Comparison of ENCODE assay signal across 7 mouse cellular contexts in genomic region chr11:60703131-60703530, GRCm38 (mm10). TPM values are rescaled to one million over a fixed set of nuclear protein-coding genes. Genes with fewer than 3 reads are reported as not detected.
DNase-seq lines count a peak whose midpoint lies in the region; ATAC-seq and TF ChIP-seq lines count a peak whose summit lies in the region.

No protein-coding gene starts in this region.

- no peaks in the 10 kb centered on the region for H3K79me2 ChIP-seq in CH12.LX (replicated peaks; ENCODE audit: control insufficient read depth, extremely low read depth, insufficient read depth, poor library complexity, severe bottlenecking)

- H3K4me3 ChIP-seq in CH12.LX (replicated peaks in 1 of 3; ENCODE audit: low read depth in 2 of 3, low read length in 2 of 3, poor library complexity in 1 of 3), result peak overlapping the region in 1 of 3 experiments; percentile 12
- H3K4me3 ChIP-seq in forebrain, embryonic 15.5 days, result 0 out of 2 replicates have a peak overlapping the region, but pooled peaks have one; percentile 1

- H3K9me3 ChIP-seq in CH12.LX (replicated peaks; ENCODE audit: low read length), result no peaks in the 10 kb centered on the region
- H3K9me3 ChIP-seq in forebrain, embryonic 15.5 days, result no peaks in the 10 kb centered on the region

- no peak overlapping the region for H3K4me2 ChIP-seq in CH12.LX (ENCODE audit: insufficient read depth, low read depth, poor library complexity, severe bottlenecking)
- H3K4me2 ChIP-seq in forebrain, embryonic 15.5 days (replicated peaks), result no peak overlapping the region

- WGBS in forebrain, embryonic 15.5 days, result 18% methylated on average over 4 of the region's 4 CpGs

- peaks cover 20 to 56% of the 10 kb centered on the region in 2 experiments for H3K4me1 ChIP-seq in CH12.LX (ENCODE audit: control insufficient read depth in 1 of 2, insufficient read depth in 2 of 2)
- peaks cover 42% of the 10 kb centered on the region for H3K4me1 ChIP-seq in forebrain, embryonic 15.5 days

- ATAC-seq in forebrain, embryonic 15.5 days (replicated peaks), result no peak

- H3K27ac ChIP-seq in CH12.LX (ENCODE audit: insufficient read depth, low read depth), result no peak overlapping the region
- H3K27ac ChIP-seq in forebrain, embryonic 15.5 days (replicated peaks), result no peak overlapping the region

- peak; percentile 34 for TF ChIP-seq RAD21 in CH12.LX (IDR thresholded peaks at IDR 0.05; ENCODE audit: low read depth, low read length)

- TF ChIP-seq POLR2A in CH12.LX (IDR thresholded peaks at IDR 0.05; ENCODE audit: low read depth, low read length), result no peak

- 0 out of 2 replicates have a peak, but pooled peaks have one; percentile 34 for TF ChIP-seq EP300 in CH12.LX (IDR thresholded peaks at IDR 0.05; ENCODE audit: low read length)

- H3K36me3 ChIP-seq in CH12.LX (replicated peaks in 1 of 2; ENCODE audit: control insufficient read depth in 1 of 2, insufficient read depth in 1 of 2, low read length in 1 of 2), result peaks cover 20 to 46% of the 10 kb centered on the region in 2 experiments
- H3K36me3 ChIP-seq in forebrain, embryonic 15.5 days, result peaks cover 36% of the 10 kb centered on the region

- TF ChIP-seq CTCF in CH12.LX (conservative IDR thresholded peaks at IDR 0.05 in 1 of 2, IDR thresholded peaks at IDR 0.05 in 1 of 2; ENCODE audit: low read depth in 2 of 2, low read length in 2 of 2), result peak; percentile 32 to 84; a peak in 3 of 4 replicates

- in situ Hi-C loops in CH12.LX (cut with MboI; ENCODE audit: low pct_ligation_motif_present, low pct_unique_long_range_greater_than_20kb, low sequenced_read_pairs), result no loop called here

- dilution Hi-C loops in CH12.LX (cut with MboI; ENCODE audit: extremely low pct_ligation_motif_present, extremely low pct_unique_long_range_greater_than_20kb, low sequenced_read_pairs), result no loop called here

- H3K9ac ChIP-seq in CH12.LX (ENCODE audit: insufficient read depth, low read depth), result no peak overlapping the region
- H3K9ac ChIP-seq in forebrain, embryonic 15.5 days (replicated peaks), result no peak overlapping the region

- peak; percentile 77 to 78 for DNase-seq in B cell, adult 2 months
- peak; percentile 73 for DNase-seq in CH12.LX (ENCODE audit: extremely low read depth)
- peak; percentile 56 for DNase-seq in c-Kit-positive CD71-positive TER-119-negative erythroid progenitor cells, embryonic 14.5 days (ENCODE audit: low read depth)
- peak; percentile 85 to 87 for DNase-seq in kidney, postnatal 4 days
- DNase-seq in lung, postnatal 14 days, result peak; percentile 81
- DNase-seq in right cerebral cortex, postnatal 4 days, result peak; percentile 81

- H3K27me3 ChIP-seq in CH12.LX (replicated peaks), result peaks cover 7% of the 10 kb centered on the region
- no peaks in the 10 kb centered on the region for H3K27me3 ChIP-seq in forebrain, embryonic 15.5 days

TF ChIP-seq in CH12.LX, 34 proteins besides CTCF, POLR2A, EP300 and RAD21:
- TF ChIP-seq UBTF (IDR thresholded peaks at IDR 0.05; ENCODE audit: low read depth, low read length), result no peak
- peak; percentile 44 for TF ChIP-seq MEF2A (IDR thresholded peaks at IDR 0.05; ENCODE audit: borderline replicate concordance, low read depth, low read length)
- no peak for TF ChIP-seq ETS1 (conservative IDR thresholded peaks at IDR 0.05; ENCODE audit: low read depth, low read length)
- TF ChIP-seq KAT2A (IDR thresholded peaks at IDR 0.05; ENCODE audit: insufficient replicate concordance, low read length), result no peak
- TF ChIP-seq BHLHE40 (IDR thresholded peaks at IDR 0.05; ENCODE audit: low read depth, low read length), result no peak
- TF ChIP-seq NRF1 (IDR thresholded peaks at IDR 0.05; ENCODE audit: low read depth, low read length), result peak; percentile 25; the same call in 1 of the 2 replicates
- no peak for TF ChIP-seq HCFC1 (IDR thresholded peaks at IDR 0.05; ENCODE audit: low read depth, low read length)
- TF ChIP-seq GABPA (IDR thresholded peaks at IDR 0.05; ENCODE audit: insufficient replicate concordance, low read depth, low read length), result no peak
- no peak for TF ChIP-seq ZKSCAN1 (IDR thresholded peaks at IDR 0.05; ENCODE audit: borderline replicate concordance, low read depth, low read length)
- TF ChIP-seq ELF1 (IDR thresholded peaks at IDR 0.05; ENCODE audit: low read depth, low read length), result peak; percentile 43
- no peak for TF ChIP-seq USF1 (IDR thresholded peaks at IDR 0.05; ENCODE audit: low read depth, low read length)
- TF ChIP-seq ZMIZ1 (IDR thresholded peaks at IDR 0.05; ENCODE audit: low read depth, low read length), result no peak
- TF ChIP-seq JUND (conservative IDR thresholded peaks at IDR 0.05; ENCODE audit: low read depth, low read length), result no peak
- no peak for TF ChIP-seq MYC (IDR thresholded peaks at IDR 0.05; ENCODE audit: low read depth, low read length)
- TF ChIP-seq SIN3A (IDR thresholded peaks at IDR 0.05; ENCODE audit: low read length), result no peak
- no peak for TF ChIP-seq NELFE (IDR thresholded peaks at IDR 0.05; ENCODE audit: low read depth, low read length)
- no peak for TF ChIP-seq TCF12 (IDR thresholded peaks at IDR 0.05; ENCODE audit: low read depth, low read length)
- no peak for TF ChIP-seq E2F4 (IDR thresholded peaks at IDR 0.05; ENCODE audit: insufficient replicate concordance, low read depth, low read length)
- peak; percentile 91 for TF ChIP-seq CHD2 (IDR thresholded peaks at IDR 0.05; ENCODE audit: low read length)
- no peak for TF ChIP-seq MAFK (IDR thresholded peaks at IDR 0.05; ENCODE audit: insufficient replicate concordance, low read length)
- TF ChIP-seq IRF4 (IDR thresholded peaks at IDR 0.05; ENCODE audit: low read depth, low read length), result no peak; the same call in 1 of the 2 replicates
- TF ChIP-seq ZNF384 (IDR thresholded peaks at IDR 0.05; ENCODE audit: low read depth, low read length), result no peak
- no peak for TF ChIP-seq POLR2AphosphoS2 (IDR thresholded peaks at IDR 0.05; ENCODE audit: low read depth, low read length)
- TF ChIP-seq ZC3H11A (IDR thresholded peaks at IDR 0.05; ENCODE audit: low read depth, low read length), result no peak
- TF ChIP-seq PAX5 (IDR thresholded peaks at IDR 0.05; ENCODE audit: low read length), result no peak
- no peak for TF ChIP-seq CHD1 (IDR thresholded peaks at IDR 0.05; ENCODE audit: low read depth, low read length)
- TF ChIP-seq SMC3 (IDR thresholded peaks at IDR 0.05; ENCODE audit: low read depth, low read length), result peak; percentile 56
- no peak for TF ChIP-seq RCOR1 (conservative IDR thresholded peaks at IDR 0.05; ENCODE audit: low read depth, low read length)
- TF ChIP-seq MAZ (IDR thresholded peaks at IDR 0.05; ENCODE audit: low read depth, low read length), result no peak
- no peak for TF ChIP-seq TBP (conservative IDR thresholded peaks at IDR 0.05; ENCODE audit: low read depth, low read length)
- no peak for TF ChIP-seq JUN (IDR thresholded peaks at IDR 0.05; ENCODE audit: insufficient read depth, low read depth, low read length)
- TF ChIP-seq USF2 (conservative IDR thresholded peaks at IDR 0.05; ENCODE audit: low read depth, low read length), result no peak
- no peak for TF ChIP-seq MXI1 (IDR thresholded peaks at IDR 0.05; ENCODE audit: low read depth, low read length)
- TF ChIP-seq MAX (IDR thresholded peaks at IDR 0.05; ENCODE audit: low read length), result peak; percentile 56; the same call in 1 of the 2 replicates

RNA-seq across cellular contexts. Expression of gene Llgl1, which starts 3.6 kb away (rescaled TPM):
- 9.9 and 11.1 TPM in 2 replicates for total RNA-seq in CH12.LX (2012; rRNA removed)
- total RNA-seq in CH12.LX (2014; rRNA removed), result 6.8 and 7.5 TPM in 2 replicates
- polyA plus RNA-seq in CH12.LX (2012; ENCODE audit: insufficient read length, low read depth), result 8.8 and 9.8 TPM in 2 replicates
- polyA plus RNA-seq in forebrain, embryonic 15.5 days (2015; fragmentation: Nextera tagmentation; extraction: Ambion mirVana), result 81.5 and 81.8 TPM in 2 replicates

RNA-seq across cellular contexts. Expression of gene Flii, which starts 23.9 kb away (rescaled TPM):
- total RNA-seq in CH12.LX (2012; rRNA removed) (99.3 and 112 TPM in 2 replicates), CH12.LX (2014; rRNA removed) (43.9 and 49.5 TPM in 2 replicates)
- 71.4 and 88.6 TPM in 2 replicates for polyA plus RNA-seq in CH12.LX (2012; ENCODE audit: insufficient read length, low read depth)
- 72.5 and 73.0 TPM in 2 replicates for polyA plus RNA-seq in forebrain, embryonic 15.5 days (2015; fragmentation: Nextera tagmentation; extraction: Ambion mirVana)

RNA-seq across cellular contexts. Expression of gene Mief2, which starts 25.1 kb away (rescaled TPM):
- 12.7 and 16.3 TPM in 2 replicates for total RNA-seq in CH12.LX (2012; rRNA removed)
- total RNA-seq in CH12.LX (2014; rRNA removed), result 6.8 and 7.2 TPM in 2 replicates
- 9.9 and 10.9 TPM in 2 replicates for polyA plus RNA-seq in CH12.LX (2012; ENCODE audit: insufficient read length, low read depth)
- 21.8 and 25.2 TPM in 2 replicates for polyA plus RNA-seq in forebrain, embryonic 15.5 days (2015; fragmentation: Nextera tagmentation; extraction: Ambion mirVana)
